Mouse (Mus musculus): ENCODE measurements around the gene Etfdh.
"Not testable (repeated sequence)": the region's sequence is repeated elsewhere in the genome, so short reads cannot be mapped to it uniquely, and the experiment has no call there.

The Etfdh gene

GRCm38 (mm10) chr3:79576865-79577264 lies 52.4 kb downstream of the Etfdh start:
- no peak for DNase-seq (ENCODE audit: low spot score)

- DNase-seq (ENCODE audit: low spot score), result no peak
Measured at GRCm38 (mm10) chr3:79576468-79576816, 52.9 kb downstream of the Etfdh start.

- DNase-seq (ENCODE audit: low spot score), result no peak
Measured at GRCm38 (mm10) chr3:79575576-79576467, 53.5 kb downstream of the Etfdh start.

- no peak for DNase-seq (ENCODE audit: low spot score)
Measured at GRCm38 (mm10) chr3:79574336-79574735, 55.0 kb downstream of the Etfdh start.

- DNase-seq (ENCODE audit: low spot score), result not testable (repeated sequence)
Measured at GRCm38 (mm10) chr3:79573376-79573775, 55.9 kb downstream of the Etfdh start.

GRCm38 (mm10) chr3:79572399-79572798 lies 56.9 kb downstream of the Etfdh start:
- no peak for DNase-seq (ENCODE audit: low spot score)

- DNase-seq (ENCODE audit: low spot score), result no peak
Measured at GRCm38 (mm10) chr3:79569351-79569681, 60.0 kb downstream of the Etfdh start.

GRCm38 (mm10) chr3:79568629-79569350 lies 60.5 kb downstream of the Etfdh start:
- DNase-seq (ENCODE audit: low spot score), result no peak

- DNase-seq (ENCODE audit: low spot score), result peak; percentile 92
Measured at GRCm38 (mm10) chr3:79567703-79568362, 61.5 kb downstream of the Etfdh start, which contains the start of gene Fnip2. Gene Fnip2 (minus strand): TSS chr3:79567796.

GRCm38 (mm10) chr3:79566716-79567691 lies 62.3 kb downstream of the Etfdh start:
- DNase-seq (ENCODE audit: low spot score), result no peak

- no peak for DNase-seq (ENCODE audit: low spot score)
Measured at GRCm38 (mm10) chr3:79564875-79565606, 64.3 kb downstream of the Etfdh start.

- DNase-seq (ENCODE audit: low spot score), result no peak
Measured at GRCm38 (mm10) chr3:79563511-79563910, 65.8 kb downstream of the Etfdh start.

GRCm38 (mm10) chr3:79561784-79562715 lies 67.2 kb downstream of the Etfdh start:
- DNase-seq (ENCODE audit: low spot score), result no peak

- DNase-seq (ENCODE audit: low spot score), result no peak
Measured at GRCm38 (mm10) chr3:79560555-79560954, 68.7 kb downstream of the Etfdh start.

GRCm38 (mm10) chr3:79559773-79560045 lies 69.6 kb downstream of the Etfdh start:
- DNase-seq (ENCODE audit: low spot score), result no peak

GRCm38 (mm10) chr3:79559021-79559772 lies 70.1 kb downstream of the Etfdh start:
- peak; percentile 52 for DNase-seq (ENCODE audit: low spot score)

- no peak for DNase-seq (ENCODE audit: low spot score)
Measured at GRCm38 (mm10) chr3:79555061-79555460, 74.2 kb downstream of the Etfdh start.
